Mouse (Mus musculus) midbrain, embryonic 14.5 days (tissue): ENCODE measurements around the gene Pfpl. TPM values are rescaled to one million over a fixed set of nuclear protein-coding genes. Genes with fewer than 3 reads are reported as not detected.

Experiments
- ATAC-seq: fragments of 200-750 bp; cut with Nextera tagmentation; 2 replicates; pipeline ENCODE4 v1.8.0; 2017; ENCODE audit warnings: moderate number of reproducible peaks, moderate library complexity; ENCODE audit not compliant: low FRiP score, low TSS enrichment
- DNase-seq: peaks from one replicate; pipeline ENCODE4 v3.0.0-alpha.2; 2015
- H3K27ac ChIP-seq: fragments of 300-500 bp; sonication (generic); replicated peaks from 2 replicates; pipeline ENCODE4 v1.5.1; 2014; ENCODE audit warnings: mild to moderate bottlenecking, low read depth, low read length, moderate library complexity
- H3K27me3 ChIP-seq: fragments of 300-500 bp; sonication (generic); 2 replicates; pipeline ENCODE4 v1.6.1; 2014; ENCODE audit warnings: low read length, control low read depth, mixed read lengths; ENCODE audit not compliant: control insufficient read depth, insufficient read depth
- H3K36me3 ChIP-seq: fragments of 300-500 bp; sonication (generic); 2 replicates; pipeline ENCODE4 v1.6.1; 2014; ENCODE audit warnings: low read length, control low read depth; ENCODE audit not compliant: control insufficient read depth, insufficient read depth
- H3K4me1 ChIP-seq: fragments of 300-500 bp; sonication (generic); 2 replicates; pipeline ENCODE4 v1.6.1; 2014; ENCODE audit warnings: mild to moderate bottlenecking, antibody characterized with exemption, low read length, control low read depth; ENCODE audit not compliant: control insufficient read depth, insufficient read depth
- H3K4me2 ChIP-seq: fragments of 300-500 bp; sonication (generic); 2 replicates; pipeline ENCODE4 v1.6.1; 2014; ENCODE audit warnings: mild to moderate bottlenecking, low read length, moderate library complexity
- H3K4me3 ChIP-seq: fragments of 300-500 bp; sonication (generic); replicated peaks from 2 replicates; pipeline ENCODE4 v1.5.1; 2014; ENCODE audit warnings: low read depth, low read length
- H3K9ac ChIP-seq: fragments of 300-500 bp; sonication (generic); replicated peaks from 2 replicates; pipeline ENCODE4 v1.6.1; 2014; ENCODE audit warnings: mild to moderate bottlenecking, low read length, moderate library complexity
- H3K9me3 ChIP-seq: fragments of 300-500 bp; sonication (generic); 2 replicates; pipeline ENCODE4 v1.6.1; 2016; ENCODE audit warnings: low read length, control low read depth, mixed read lengths; ENCODE audit not compliant: control insufficient read depth
- WGBS: fragments of 180-500 bp; shearing (Covaris S2); extraction: QIAGEN DNeasy Blood & Tissue Kit; methylation state at CpG from one replicate; pipeline ENCODE4 v1.1.7; 2014; 5-methylcytosine and 5-hydroxymethylcytosine counted together
- polyA plus RNA-seq: library from polyadenylated mRNA; unstranded; fragments of >200 nt; fragmentation: Nextera tagmentation; extraction: Ambion mirVana; gene quantifications from 2 replicates; pipeline ENCODE4 v1.2.1, GENCODE M21; 2014

Gene Pfpl
- polyA plus RNA-seq, result not detected in 2 replicates

DNA sequence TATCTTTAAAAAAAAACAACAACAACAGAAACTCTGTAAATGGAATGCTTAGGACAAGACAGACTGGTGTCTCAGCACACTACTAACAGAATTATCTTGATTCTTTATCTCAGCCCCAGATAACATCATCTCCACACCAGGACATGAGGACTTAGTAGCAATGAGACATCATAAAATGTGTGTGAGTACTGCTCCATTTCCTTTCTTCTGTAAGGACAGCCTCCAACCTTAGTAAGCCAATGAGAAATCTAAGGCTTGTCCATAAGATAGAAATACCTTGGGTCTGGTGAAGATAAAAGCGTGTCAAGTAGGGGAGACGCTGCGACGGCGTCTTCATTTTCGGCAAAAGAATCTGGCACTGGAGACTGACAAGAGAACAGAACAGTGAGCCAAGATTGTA, at the start of gene Pfpl:
TSS of gene Pfpl (plus strand) at position 301 of the 400 bp plus-strand sequence.
- Histone ChIP-seq H3K4me1 (no peaks in the 10 kb centered on the region), H3K4me3 (no peak within 1 kb of the TSS), H3K27me3 (no peaks in the 10 kb centered on the region), H3K36me3 (no peaks in the 10 kb centered on the region), H3K4me2 (no peak within 1 kb of the TSS), H3K9me3 (no peaks in the 10 kb centered on the region), H3K9ac (no peak within 1 kb of the TSS), H3K27ac (no peak within 1 kb of the TSS)
- no peak for ATAC-seq
- no peak for DNase-seq
- 92% methylated on average over 6 of the region's 6 CpGs for WGBS

DNA sequence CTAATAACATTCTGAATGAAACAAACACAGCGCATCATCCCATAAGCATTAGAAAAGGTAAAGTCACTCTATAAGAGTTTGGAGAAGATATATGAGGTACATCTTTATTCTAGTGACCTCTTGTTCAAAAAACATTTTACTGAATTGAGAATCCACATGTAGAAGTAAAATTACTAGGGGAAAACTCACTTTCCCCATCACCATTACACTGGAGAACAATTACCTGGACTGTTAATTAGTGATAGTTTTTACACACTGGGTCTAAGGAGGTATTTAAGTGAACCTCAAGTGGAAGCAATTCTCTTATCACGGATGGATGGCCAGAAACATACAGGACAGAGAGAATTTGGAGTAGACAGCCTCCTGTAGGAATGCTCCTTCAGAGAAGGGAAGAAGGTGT, 40.7 kb upstream of the Pfpl start, which contains the start of gene Olfr1440:
TSS of gene Olfr1440 (plus strand) at position 301 of the 400 bp plus-strand sequence.
- Histone ChIP-seq H3K4me1 (no peaks in the 10 kb centered on the region), H3K9me3 (no peaks in the 10 kb centered on the region), H3K4me3 (no peak within 1 kb of the TSS), H3K9ac (no peak within 1 kb of the TSS), H3K27ac (no peak within 1 kb of the TSS), H3K4me2 (no peak within 1 kb of the TSS), H3K36me3 (no peaks in the 10 kb centered on the region), H3K27me3 (no peaks in the 10 kb centered on the region)
- DNase-seq, result no peak
- ATAC-seq, result no peak
- 90% methylated on average over 2 of the region's 2 CpGs for WGBS

DNA sequence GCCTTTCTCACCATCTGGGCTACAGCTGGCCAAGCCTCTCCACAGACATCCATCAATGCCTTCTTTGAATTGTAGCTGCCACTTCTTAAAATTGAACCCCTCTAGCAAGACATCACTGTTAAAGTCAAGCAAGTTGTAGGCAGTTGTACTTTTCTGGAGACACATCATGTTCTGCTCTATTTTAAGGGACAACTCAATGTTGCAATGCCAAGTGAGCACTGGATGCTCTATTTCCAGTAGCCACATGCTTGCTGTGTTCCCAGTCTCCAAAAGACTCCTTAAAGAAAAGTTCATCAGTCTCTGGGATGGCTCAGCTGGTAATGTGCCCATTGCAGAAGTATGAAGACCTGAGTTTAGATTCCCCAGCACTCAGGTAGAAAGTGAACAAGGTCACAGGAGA, 14.0 kb upstream of the Pfpl start:
- no peak overlapping the region for H3K4me2 ChIP-seq
- no peaks in the 10 kb centered on the region for H3K4me1 ChIP-seq
- no peak overlapping the region for H3K27ac ChIP-seq
- ATAC-seq, result no peak
- H3K4me3 ChIP-seq, result no peak overlapping the region
- no peaks in the 10 kb centered on the region for H3K27me3 ChIP-seq
- DNase-seq, result no peak
- H3K9ac ChIP-seq, result no peak overlapping the region
- no peaks in the 10 kb centered on the region for H3K9me3 ChIP-seq
- H3K36me3 ChIP-seq, result no peaks in the 10 kb centered on the region

DNA sequence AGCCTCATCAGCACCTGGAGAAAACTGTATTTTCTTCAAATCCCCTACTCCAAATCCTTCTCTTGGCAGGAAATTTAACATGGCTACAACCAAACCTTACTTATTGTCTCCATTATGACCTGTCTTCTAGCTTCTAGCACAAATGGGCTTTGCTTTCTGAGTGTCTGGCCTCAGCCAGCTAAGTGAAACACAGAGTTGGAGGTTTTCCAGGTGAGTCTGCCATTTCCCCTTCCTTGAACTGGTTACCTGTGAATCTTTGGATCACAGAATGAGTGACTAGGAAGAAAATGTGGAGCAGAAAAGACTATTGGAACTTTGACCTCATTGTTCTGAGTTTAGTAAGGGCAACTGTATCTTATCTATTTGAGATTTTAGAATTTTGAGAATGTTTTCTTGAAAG, 10.3 kb upstream of the Pfpl start, which contains the start of gene Olfr1441:
TSS of gene Olfr1441 (plus strand) at position 73 of the 400 bp plus-strand sequence.
- Histone ChIP-seq H3K4me2 (no peak within 1 kb of the TSS), H3K4me1 (no peaks in the 10 kb centered on the region), H3K9me3 (no peaks in the 10 kb centered on the region), H3K27me3 (no peaks in the 10 kb centered on the region), H3K9ac (no peak within 1 kb of the TSS), H3K36me3 (no peaks in the 10 kb centered on the region), H3K4me3 (no peak within 1 kb of the TSS), H3K27ac (no peak within 1 kb of the TSS)
- no peak for DNase-seq
- ATAC-seq, result no peak

DNA sequence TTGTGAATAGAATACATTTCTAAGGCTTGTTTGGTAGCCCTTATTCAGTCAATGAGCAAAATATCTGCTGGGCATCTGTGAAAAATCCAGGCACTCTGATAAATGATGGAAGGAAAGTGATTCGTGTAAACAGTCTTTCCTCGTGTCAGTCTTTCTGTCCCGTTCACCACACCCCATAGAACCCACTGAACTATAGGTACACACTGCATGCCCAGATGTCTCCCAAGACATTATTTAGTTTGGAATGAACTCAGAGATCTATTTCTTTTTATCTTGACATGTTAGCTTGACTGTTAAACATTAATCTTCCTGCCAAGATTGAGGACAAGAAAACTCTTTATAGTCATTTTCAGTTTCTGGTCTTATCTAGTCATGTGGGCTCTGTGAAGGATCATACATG, 9.4 kb upstream of the Pfpl start:
- H3K4me3 ChIP-seq, result no peak overlapping the region
- no peaks in the 10 kb centered on the region for H3K4me1 ChIP-seq
- no peak for ATAC-seq
- H3K27me3 ChIP-seq, result no peaks in the 10 kb centered on the region
- DNase-seq, result no peak
- WGBS, result 94% methylated on average over 3 of the region's 3 CpGs
- H3K4me2 ChIP-seq, result no peak overlapping the region
- H3K9me3 ChIP-seq, result no peaks in the 10 kb centered on the region
- H3K9ac ChIP-seq, result no peak overlapping the region
- no peak overlapping the region for H3K27ac ChIP-seq
- no peaks in the 10 kb centered on the region for H3K36me3 ChIP-seq

DNA sequence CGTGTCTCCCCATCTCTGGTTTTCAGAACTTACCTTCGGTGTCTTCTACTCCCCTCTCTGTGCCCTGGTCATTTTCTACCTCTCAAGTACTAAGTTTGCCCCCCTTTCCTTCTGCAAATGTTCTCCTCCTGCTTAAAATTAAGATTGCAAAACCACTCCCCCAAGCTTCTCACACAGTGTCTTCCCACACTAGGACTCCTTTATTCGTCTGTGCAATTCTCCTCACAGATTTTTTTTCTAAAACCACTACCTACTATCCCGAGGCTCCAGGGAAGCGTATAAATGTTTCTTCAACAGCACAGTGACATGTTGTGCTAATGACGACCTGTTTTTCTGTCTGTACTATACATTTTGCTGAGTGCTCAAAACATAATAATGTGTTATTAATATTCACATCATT, 7.2 kb upstream of the Pfpl start:
- Histone ChIP-seq H3K4me2 (no peak overlapping the region), H3K4me3 (no peak overlapping the region), H3K4me1 (no peaks in the 10 kb centered on the region), H3K9ac (no peak overlapping the region), H3K36me3 (no peaks in the 10 kb centered on the region), H3K27me3 (no peaks in the 10 kb centered on the region), H3K27ac (no peak overlapping the region), H3K9me3 (no peaks in the 10 kb centered on the region)
- 79% methylated on average over 6 of the region's 6 CpGs for WGBS
- no peak for ATAC-seq
- no peak for DNase-seq

DNA sequence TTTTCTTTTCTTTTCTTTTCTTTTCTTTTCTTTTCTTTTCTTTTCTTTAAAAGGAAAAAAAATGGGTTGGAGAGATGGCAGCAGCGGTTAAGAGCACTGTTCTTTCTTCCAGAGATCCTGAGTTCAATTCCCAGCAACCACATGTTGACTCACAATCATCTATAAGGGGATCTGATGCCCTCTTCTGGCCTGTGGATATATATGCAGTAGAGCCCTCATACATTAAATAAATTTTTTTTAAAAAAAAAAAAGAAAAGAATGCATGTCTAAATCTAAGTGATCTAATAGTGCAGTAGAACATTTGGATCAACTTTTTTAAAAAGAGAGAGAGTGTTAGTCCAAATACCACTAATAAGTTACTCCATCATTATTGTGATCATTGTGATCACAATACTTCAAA, 6.0 kb upstream of the Pfpl start:
- DNase-seq, result no peak
- ATAC-seq, result no peak
- Histone ChIP-seq H3K27ac (no peak overlapping the region), H3K4me2 (no peak overlapping the region), H3K36me3 (no peaks in the 10 kb centered on the region), H3K9ac (no peak overlapping the region), H3K27me3 (no peaks in the 10 kb centered on the region), H3K4me1 (no peaks in the 10 kb centered on the region), H3K9me3 (no peaks in the 10 kb centered on the region), H3K4me3 (no peak overlapping the region)
- WGBS, result 84% methylated on average over 1 of the region's 1 CpGs

DNA sequence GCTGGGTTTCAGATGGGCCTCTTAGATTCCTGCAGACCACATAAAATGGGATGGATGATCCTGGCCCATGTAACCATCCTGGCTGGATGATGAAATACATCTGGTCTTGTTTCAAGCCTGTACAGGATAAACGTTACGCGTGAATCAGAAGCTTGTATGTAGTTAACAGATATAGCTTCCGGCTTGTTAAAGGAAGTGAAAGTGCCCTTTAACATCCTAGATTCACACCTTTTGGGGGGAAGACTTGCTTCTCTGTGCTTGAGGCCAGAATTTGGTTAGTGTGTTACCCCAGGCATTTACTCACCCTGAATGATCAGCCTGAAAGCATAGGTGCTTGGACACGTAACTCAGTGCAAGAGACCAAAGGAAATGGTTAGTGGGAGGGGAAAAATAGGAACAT, 604 bp upstream of the Pfpl start:
- Histone ChIP-seq H3K9me3 (no peaks in the 10 kb centered on the region), H3K4me1 (no peaks in the 10 kb centered on the region)

DNA sequence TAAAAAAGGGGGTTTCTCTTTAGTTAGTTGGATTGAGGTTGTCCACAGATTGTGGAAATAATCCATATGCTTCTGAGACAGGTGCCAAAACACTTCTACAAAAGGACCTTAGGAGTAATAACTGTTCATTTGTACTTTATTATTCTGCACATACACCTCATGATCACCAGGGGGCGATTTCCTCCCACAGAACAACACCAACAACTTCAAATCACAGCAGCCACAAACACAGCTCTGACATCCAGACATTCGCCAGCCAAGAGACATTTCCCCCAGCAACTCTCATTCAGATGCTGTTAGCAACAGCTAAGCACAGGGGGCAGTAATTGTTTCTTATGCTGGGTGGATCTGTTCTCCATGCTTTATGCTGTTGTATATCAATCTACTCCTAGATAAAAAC, 5.3 kb downstream of the Pfpl start:
- peak; percentile 63; the same call in 1 of the 2 replicates for ATAC-seq
- H3K9ac ChIP-seq, result no peak overlapping the region
- no peaks in the 10 kb centered on the region for H3K4me1 ChIP-seq
- H3K4me3 ChIP-seq, result no peak overlapping the region
- H3K4me2 ChIP-seq, result no peak overlapping the region
- H3K9me3 ChIP-seq, result no peaks in the 10 kb centered on the region
- H3K27ac ChIP-seq, result no peak overlapping the region
- no peaks in the 10 kb centered on the region for H3K36me3 ChIP-seq
- no peaks in the 10 kb centered on the region for H3K27me3 ChIP-seq
- peak; percentile 72 for DNase-seq
- 3% methylated on average over 2 of the region's 2 CpGs for WGBS

More for the DNA sequence above, 604 bp upstream of the Pfpl start:
- DNase-seq, result no peak
- no peaks in the 10 kb centered on the region for H3K36me3 ChIP-seq
- no peak overlapping the region for H3K4me3 ChIP-seq
- no peak overlapping the region for H3K9ac ChIP-seq
- 94% methylated on average over 5 of the region's 5 CpGs for WGBS
- H3K27ac ChIP-seq, result no peak overlapping the region
- no peak overlapping the region for H3K4me2 ChIP-seq
- H3K27me3 ChIP-seq, result no peaks in the 10 kb centered on the region
- ATAC-seq, result no peak
